Mouse (Mus musculus): ENCODE data around the gene Ckap2. TPM values are rescaled to one million over a fixed set of nuclear protein-coding genes. Genes with fewer than 3 reads are reported as not detected.
"Not testable (repeated sequence)": the region's sequence is repeated elsewhere in the genome, so short reads cannot be mapped to it uniquely, and the experiment has no call there.

The Ckap2 gene
- total RNA-seq, 2 experiments from 2014 or later, result 270 to 292 TPM

GRCm38 (mm10) chr8:22150345-22150663 lies 35.3 kb downstream of the Ckap2 start:
- no peak for ATAC-seq (replicated peaks; ENCODE audit: low FRiP score, poor library complexity, severe bottlenecking)

- ATAC-seq (replicated peaks; ENCODE audit: low FRiP score, poor library complexity, severe bottlenecking), result no peak
Observed at GRCm38 (mm10) chr8:22149643-22150344, 35.8 kb downstream of the Ckap2 start.

GRCm38 (mm10) chr8:22148367-22148740 lies 37.3 kb downstream of the Ckap2 start:
- 0 out of 2 replicates have a peak, but pooled peaks have one; percentile 25 for ATAC-seq (replicated peaks; ENCODE audit: low FRiP score, poor library complexity, severe bottlenecking)

- no peak for ATAC-seq (replicated peaks; ENCODE audit: low FRiP score, poor library complexity, severe bottlenecking)
Observed at GRCm38 (mm10) chr8:22147706-22148366, 37.8 kb downstream of the Ckap2 start.

GRCm38 (mm10) chr8:22145831-22146230 lies 39.8 kb downstream of the Ckap2 start:
- ATAC-seq (replicated peaks; ENCODE audit: low FRiP score, poor library complexity, severe bottlenecking), result no peak

- peak; percentile 56 for ATAC-seq (replicated peaks; ENCODE audit: low FRiP score, poor library complexity, severe bottlenecking)
Observed at GRCm38 (mm10) chr8:22143764-22144491, 41.7 kb downstream of the Ckap2 start.

GRCm38 (mm10) chr8:22142592-22142991 lies 43.0 kb downstream of the Ckap2 start:
- no peak for ATAC-seq (replicated peaks; ENCODE audit: low FRiP score, poor library complexity, severe bottlenecking)

GRCm38 (mm10) chr8:22141836-22142385 lies 43.7 kb downstream of the Ckap2 start:
- no peak for ATAC-seq (replicated peaks; ENCODE audit: low FRiP score, poor library complexity, severe bottlenecking)

- not testable (repeated sequence) for ATAC-seq (replicated peaks; ENCODE audit: low FRiP score, poor library complexity, severe bottlenecking)
Observed at GRCm38 (mm10) chr8:22136462-22136861, 49.2 kb downstream of the Ckap2 start.

- 0 out of 2 replicates have a peak, but pooled peaks have one; percentile 3 for ATAC-seq (replicated peaks; ENCODE audit: low FRiP score, poor library complexity, severe bottlenecking)
Observed at GRCm38 (mm10) chr8:22134750-22135135, 50.9 kb downstream of the Ckap2 start.

GRCm38 (mm10) chr8:22134078-22134749 lies 51.4 kb downstream of the Ckap2 start:
- ATAC-seq (replicated peaks; ENCODE audit: low FRiP score, poor library complexity, severe bottlenecking), result peak; percentile 100

- ATAC-seq (replicated peaks; ENCODE audit: low FRiP score, poor library complexity, severe bottlenecking), result no peak
Observed at GRCm38 (mm10) chr8:22132062-22132461, 53.6 kb downstream of the Ckap2 start.

- peak; percentile 69 for ATAC-seq (replicated peaks; ENCODE audit: low FRiP score, poor library complexity, severe bottlenecking)
Observed at GRCm38 (mm10) chr8:22124220-22125152, 61.1 kb downstream of the Ckap2 start, which contains the start of gene Nek5. Nek5 (minus strand) TSS chr8:22125053.

Other genes starting within 250 kb of the Ckap2 start
- gene Defb35, start 247.5 kb downstream of the Ckap2 start, total RNA-seq (2015; ENCODE audit: low replicate concordance), result not detected in 2 replicates
- gene Defb35, start 247.5 kb downstream of the Ckap2 start, total RNA-seq (2017; ENCODE audit: low replicate concordance), result not detected in 2 replicates
- not detected in 2 replicates for gene Defb13, start 239.1 kb downstream of the Ckap2 start, total RNA-seq (2015; ENCODE audit: low replicate concordance)
- not detected in 2 replicates for gene Defb13, start 239.1 kb downstream of the Ckap2 start, total RNA-seq (2017; ENCODE audit: low replicate concordance)
- gene Fam90a1a, start 227.1 kb downstream of the Ckap2 start, total RNA-seq (2015; ENCODE audit: low replicate concordance), result not detected in 2 replicates
- not detected in 2 replicates for gene Fam90a1a, start 227.1 kb downstream of the Ckap2 start, total RNA-seq (2017; ENCODE audit: low replicate concordance)
- not detected in 2 replicates for gene Ccdc70, start 216.0 kb downstream of the Ckap2 start, total RNA-seq (2015; ENCODE audit: low replicate concordance)
- gene Ccdc70, start 216.0 kb downstream of the Ckap2 start, total RNA-seq (2017; ENCODE audit: low replicate concordance), result not detected in 2 replicates
- 8.6 and 11.3 TPM in 2 replicates for gene Atp7b, start 125.5 kb downstream of the Ckap2 start, total RNA-seq (2015; ENCODE audit: low replicate concordance)
- gene Atp7b, start 125.5 kb downstream of the Ckap2 start, total RNA-seq (2017; ENCODE audit: low replicate concordance), result 4.5 and 8.5 TPM in 2 replicates
- gene Alg11, start 125.1 kb downstream of the Ckap2 start, total RNA-seq (2015; ENCODE audit: low replicate concordance), result 3.2 and 5.4 TPM in 2 replicates
- 4.7 and 28.4 TPM in 2 replicates for gene Alg11, start 125.1 kb downstream of the Ckap2 start, total RNA-seq (2017; ENCODE audit: low replicate concordance)
- gene Nek5, start 60.8 kb downstream of the Ckap2 start, total RNA-seq (2015; ENCODE audit: low replicate concordance), result not detected in 2 replicates
- gene Nek5, start 60.8 kb downstream of the Ckap2 start, total RNA-seq (2017; ENCODE audit: low replicate concordance), result not detected in 2 replicates
- gene Nek3, start 19.4 kb downstream of the Ckap2 start, total RNA-seq (2015; ENCODE audit: low replicate concordance), result 18.9 and 45.0 TPM in 2 replicates
- 39.0 and 46.9 TPM in 2 replicates for gene Nek3, start 19.4 kb downstream of the Ckap2 start, total RNA-seq (2017; ENCODE audit: low replicate concordance)
- gene Vps36, start 7.0 kb upstream of the Ckap2 start, total RNA-seq (2015; ENCODE audit: low replicate concordance), result 7.1 and 7.2 TPM in 2 replicates
- 6.0 and 6.1 TPM in 2 replicates for gene Vps36, start 7.0 kb upstream of the Ckap2 start, total RNA-seq (2017; ENCODE audit: low replicate concordance)
- not detected in 2 replicates for gene Thsd1, start 41.5 kb upstream of the Ckap2 start, total RNA-seq (2015; ENCODE audit: low replicate concordance)
- gene Thsd1, start 41.5 kb upstream of the Ckap2 start, total RNA-seq (2017; ENCODE audit: low replicate concordance), result 0.13 TPM in 1 of 2 replicates, not detected in the other
- gene Tpte, start 97.6 kb upstream of the Ckap2 start, total RNA-seq (2015; ENCODE audit: low replicate concordance), result not detected in 2 replicates
- not detected in 2 replicates for gene Tpte, start 97.6 kb upstream of the Ckap2 start, total RNA-seq (2017; ENCODE audit: low replicate concordance)
- 1.1 and 2.1 TPM in 2 replicates for gene Slc25a15, start 212.8 kb upstream of the Ckap2 start, total RNA-seq (2015; ENCODE audit: low replicate concordance)
- 0.38 and 1.9 TPM in 2 replicates for gene Slc25a15, start 212.8 kb upstream of the Ckap2 start, total RNA-seq (2017; ENCODE audit: low replicate concordance)
- 7.6 and 10.1 TPM in 2 replicates for gene Mrps31, start 225.5 kb upstream of the Ckap2 start, total RNA-seq (2015; ENCODE audit: low replicate concordance)
- 8.5 and 11.0 TPM in 2 replicates for gene Mrps31, start 225.5 kb upstream of the Ckap2 start, total RNA-seq (2017; ENCODE audit: low replicate concordance)

Measured in erythroid progenitor cell, adult 5-6 weeks (primary cell).